Mouse (Mus musculus): ENCODE measurements around the gene Tia1.

Tia1 gene

GRCm38 (mm10) chr6:86479816-86480188, 75.8 kb downstream of the Tia1 start:
- CTCF ChIA-PET: no interaction called here

GRCm38 (mm10) chr6:86480189-86480831, 76.3 kb downstream of the Tia1 start:
- CTCF ChIA-PET: no interaction called here

GRCm38 (mm10) chr6:86481871-86482270, 77.9 kb downstream of the Tia1 start:
- CTCF ChIA-PET: interaction anchor here (0.6 kb wide), 2 partner anchors 17 to 63 kb away, joined by 3 to 10 read pairs; no protein-coding TSS in a partner anchor

All from spleen, embryonic (tissue).